ENCODE assay signal across 40 mouse cellular contexts in the genomic region with DNA sequence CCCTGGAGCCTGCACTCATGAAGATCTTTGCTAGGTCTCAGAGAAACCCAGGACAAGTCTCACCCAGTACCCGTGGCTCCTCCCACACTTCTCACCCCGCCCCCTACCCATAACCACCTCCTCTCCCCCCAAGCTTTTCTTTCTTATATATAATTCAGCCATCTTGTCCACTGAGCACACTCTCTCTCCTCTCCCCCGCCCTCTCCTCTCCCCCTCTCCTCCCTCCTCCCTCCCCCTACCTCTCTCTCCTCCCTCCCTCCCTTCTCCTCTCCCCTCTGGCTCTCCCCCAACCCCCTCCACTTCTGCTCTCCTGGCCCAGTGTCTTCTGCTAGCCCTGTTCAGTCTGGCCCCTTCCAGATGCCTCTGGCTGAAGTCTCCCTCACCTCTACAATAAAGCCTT. TPM values are rescaled to one million over a fixed set of nuclear protein-coding genes. Genes with fewer than 3 reads are reported as not detected.
A peak's percentile ranks its signal among the peaks of the same experiment; 100 is the strongest.
DNase-seq lines count a peak whose midpoint lies in the region; ATAC-seq and TF ChIP-seq lines count a peak whose summit lies in the region.
"Had no signal": no experiment of that assay in that cellular context is flagged by ENCODE, and none has a peak within 500 bp of the region (broad histone marks: within the 10 kb centered on the region; RNA-seq: fewer than 3 reads in every experiment).

No protein-coding gene starts in this region.

- no peaks in the 10 kb centered on the region for H3K9me3 ChIP-seq in heart, embryonic 14.5 days (ENCODE audit: control insufficient read depth, low read length)
- no peaks in the 10 kb centered on the region for H3K9me3 ChIP-seq in limb, embryonic 10.5 days (replicated peaks)
- H3K9me3 ChIP-seq in stomach, embryonic 16.5 days (replicated peaks; ENCODE audit: control insufficient read depth, low read length): no peaks in the 10 kb centered on the region
- H3K9me3 ChIP-seq: heart, embryonic 15.5 days; intestine, embryonic 15.5 days; midbrain, embryonic 10.5 days; neural tube, embryonic 12.5 days; stomach, embryonic 15.5 days had no signal

- TF ChIP-seq EP300 in heart, adult 2 months (IDR thresholded peaks at IDR 0.05; ENCODE audit: insufficient read depth, low read depth, low read length): no peak

- intact Hi-C loops in heart, adult 2 months (cut with DNase I): loop anchor here (5.0 kb wide), 1 partner anchor 58 kb away; no protein-coding TSS in a partner anchor

- H3K4me3 ChIP-seq in heart, embryonic 14.5 days (ENCODE audit: control insufficient read depth in 1 of 2, insufficient read depth in 1 of 2, low read depth in 1 of 2, low read length in 2 of 2): no peak overlapping the region
- no peak overlapping the region for H3K4me3 ChIP-seq in heart, adult 2 months
- H3K4me3 ChIP-seq in limb, embryonic 10.5 days: no peak overlapping the region
- no peak overlapping the region for H3K4me3 ChIP-seq in stomach, embryonic 16.5 days (replicated peaks; ENCODE audit: low read length)
- H3K4me3 ChIP-seq: erythroblast, embryonic 14.5 days; heart, embryonic 15.5 days; hindbrain, embryonic 12.5 days; intestine, embryonic 15.5 days; midbrain, embryonic 10.5 days; myocyte; neural tube, embryonic 12.5 days; stomach, embryonic 15.5 days had no signal

- no peak overlapping the region for H3K4me2 ChIP-seq in heart, embryonic 14.5 days (ENCODE audit: low read length)
- H3K4me2 ChIP-seq in stomach, embryonic 16.5 days (ENCODE audit: low read depth, low read length): no peak overlapping the region
- H3K4me2 ChIP-seq: heart, embryonic 15.5 days; hindbrain, embryonic 12.5 days; intestine, embryonic 15.5 days; neural tube, embryonic 12.5 days; stomach, embryonic 15.5 days had no signal

- H3K36me3 ChIP-seq in heart, embryonic 14.5 days (ENCODE audit: control insufficient read depth, insufficient read depth, low read length): peaks cover 92% of the 10 kb centered on the region
- no peaks in the 10 kb centered on the region for H3K36me3 ChIP-seq in heart, adult 2 months (ENCODE audit: control insufficient read depth, insufficient read depth, low read length)
- H3K36me3 ChIP-seq in limb, embryonic 10.5 days: peaks cover 36% of the 10 kb centered on the region
- H3K36me3 ChIP-seq in stomach, embryonic 16.5 days (ENCODE audit: control insufficient read depth, insufficient read depth, low read length): peaks cover 30% of the 10 kb centered on the region

- 67% methylated on average over 3 of the region's 3 CpGs for WGBS in heart, embryonic 14.5 days
- WGBS in heart, adult 2 months: 78% methylated on average over 3 of the region's 3 CpGs
- 75% methylated on average over 3 of the region's 3 CpGs for WGBS in limb, embryonic 10.5 days
- 48% methylated on average over 2 of the region's 3 CpGs for WGBS in stomach, embryonic 16.5 days

- DNase-seq in heart, adult 2 months: no peak
- peak; percentile 26 for DNase-seq in ES-CJ7 (ENCODE audit: low read depth, low spot score)
- no peak for DNase-seq in limb, embryonic 10.5 days (ENCODE audit: low spot score)
- DNase-seq in right cerebral cortex, adult 18-20 months: no peak
- no peak for DNase-seq in layer of hippocampus, postnatal 10 days (ENCODE audit: low spot score in 2 of 2)
- DNase-seq: adrenal gland, adult 8-10 months; cerebellum, adult 11 months; cerebellum, adult 9-11 months; forebrain, postnatal 0 days; kidney, postnatal 4 days; layer of hippocampus, postnatal 36 days; left cerebral cortex, postnatal 4 days; liver; lung, adult 2 months; lung, postnatal 10 days; right cerebral cortex, postnatal 14 days; thymus, adult 18-20 months; thymus, postnatal 25 days had no signal

- no peak for TF ChIP-seq CTCF in heart, adult 2 months (IDR thresholded peaks at IDR 0.05)

- no peaks in the 10 kb centered on the region for H3K4me1 ChIP-seq in heart, embryonic 14.5 days (ENCODE audit: control insufficient read depth in 2 of 2, insufficient read depth in 2 of 2, low read length in 2 of 2)
- H3K4me1 ChIP-seq in heart, adult 2 months (ENCODE audit: control insufficient read depth, insufficient read depth, low read length): no peaks in the 10 kb centered on the region
- H3K4me1 ChIP-seq in limb, embryonic 10.5 days: no peaks in the 10 kb centered on the region
- no peaks in the 10 kb centered on the region for H3K4me1 ChIP-seq in stomach, embryonic 16.5 days (ENCODE audit: control insufficient read depth, insufficient read depth, low read length)
- H3K4me1 ChIP-seq: heart, embryonic 15.5 days; hindbrain, embryonic 12.5 days; intestine, embryonic 15.5 days; midbrain, embryonic 10.5 days; neural tube, embryonic 12.5 days; stomach, embryonic 15.5 days had no signal

- 0 out of 2 replicates have a peak, but pooled peaks have one; percentile 13 for ATAC-seq in heart, embryonic 14.5 days (ENCODE audit: insufficient number of reproducible peaks, insufficient read depth, low FRiP score, low read depth)
- peak; percentile 31; the same call in 1 of the 2 replicates for ATAC-seq in stomach, embryonic 16.5 days (ENCODE audit: insufficient read depth, low FRiP score)
- ATAC-seq: forebrain, postnatal 0 days; hindbrain, postnatal 0 days; intestine, embryonic 15.5 days; midbrain, embryonic 16.5 days had no signal

- H3K27ac ChIP-seq in heart, embryonic 14.5 days (replicated peaks in 1 of 2; ENCODE audit: control insufficient read depth in 1 of 2, insufficient read depth in 1 of 2, low read depth in 2 of 2, low read length in 2 of 2): no peak overlapping the region
- no peak overlapping the region for H3K27ac ChIP-seq in heart, adult 2 months
- H3K27ac ChIP-seq in limb, embryonic 10.5 days: 0 out of 2 replicates have a peak overlapping the region, but pooled peaks have one; percentile 7
- 0 out of 2 replicates have a peak overlapping the region, but pooled peaks have one; percentile 25 for H3K27ac ChIP-seq in stomach, embryonic 16.5 days (ENCODE audit: low read length)
- H3K27ac ChIP-seq: heart, embryonic 15.5 days; hindbrain, embryonic 12.5 days; hindbrain, postnatal 0 days; intestine, embryonic 15.5 days; liver, embryonic 14.5 days; macrophage; midbrain, embryonic 10.5 days; neural tube, embryonic 12.5 days; stomach, embryonic 15.5 days had no signal

- no peaks in the 10 kb centered on the region for H3K27me3 ChIP-seq in heart, embryonic 14.5 days (ENCODE audit: control insufficient read depth, insufficient read depth, low read length)
- no peaks in the 10 kb centered on the region for H3K27me3 ChIP-seq in heart, adult 2 months (ENCODE audit: control insufficient read depth, insufficient read depth, low read length)
- no peaks in the 10 kb centered on the region for H3K27me3 ChIP-seq in limb, embryonic 10.5 days (ENCODE audit: low read depth, poor library complexity, severe bottlenecking)
- no peaks in the 10 kb centered on the region for H3K27me3 ChIP-seq in stomach, embryonic 16.5 days (ENCODE audit: control insufficient read depth, insufficient read depth, low read length)
- H3K27me3 ChIP-seq: heart, embryonic 15.5 days; hindbrain, embryonic 12.5 days; intestine, embryonic 15.5 days; neural tube, embryonic 12.5 days; stomach, embryonic 15.5 days had no signal

- H3K9ac ChIP-seq in heart, embryonic 14.5 days (ENCODE audit: low read length): no peak overlapping the region
- H3K9ac ChIP-seq in heart, adult 2 months (ENCODE audit: low read depth, low read length): no peak overlapping the region
- no peak overlapping the region for H3K9ac ChIP-seq in stomach, embryonic 16.5 days (ENCODE audit: low read length)
- H3K9ac ChIP-seq: forebrain, postnatal 0 days; heart, embryonic 15.5 days; hindbrain, embryonic 12.5 days; intestine, embryonic 15.5 days; liver, embryonic 14.5 days; neural tube, embryonic 12.5 days; stomach, embryonic 15.5 days had no signal

- no peak for TF ChIP-seq POLR2A in heart, adult 2 months (IDR thresholded peaks at IDR 0.05; ENCODE audit: insufficient read depth, low read depth, low read length)

- H3K79me2 ChIP-seq in heart, adult 2 months (replicated peaks; ENCODE audit: control insufficient read depth, insufficient read depth, low read length): no peaks in the 10 kb centered on the region

RNA-seq across cellular contexts. Expression of a gene that starts 26.8 kb away (rescaled TPM):
- polyA plus RNA-seq in heart, embryonic 14.5 days (2014; fragmentation: Nextera tagmentation; extraction: Ambion mirVana): not detected in 2 replicates
- total RNA-seq in heart, adult 2 months (2021): not detected
- polyA plus RNA-seq in heart, adult 2 months (2012; rRNA removed): not detected in 2 replicates
- polyA plus RNA-seq in limb, embryonic 10.5 days (2016; fragmentation: Nextera tagmentation; extraction: Ambion mirVana): not detected in 2 replicates
- 1.4 and 1.6 TPM in 2 replicates for polyA plus RNA-seq in stomach, embryonic 16.5 days (2015; fragmentation: Nextera tagmentation; extraction: Ambion mirVana)
- under 1 TPM in 1 of 2 experiments, not detected in 1; 0.25 TPM for total RNA-seq in layer of hippocampus, postnatal 10 days (2021)
- total RNA-seq: common myeloid progenitor, adult 5-6 weeks; forebrain, postnatal 0 days; gastrocnemius, adult 8-10 months; gastrocnemius, postnatal 4 days; heart, adult 8-10 months; heart, postnatal 25 days; hindbrain, postnatal 0 days; layer of hippocampus, postnatal 36 days; left cerebral cortex, postnatal 4 days had no signal
- polyA plus RNA-seq: embryonic facial prominence, embryonic 14.5 days; erythroblast, embryonic 14.5 days; forebrain, embryonic 11.5 days; forebrain, postnatal 0 days; heart, embryonic 15.5 days; hindbrain, embryonic 12.5 days; kidney, embryonic 14.5 days; liver, embryonic 14.5 days; macrophage; midbrain, embryonic 10.5 days; midbrain, embryonic 16.5 days; neural tube, embryonic 12.5 days had no signal

RNA-seq across cellular contexts. Expression of a gene that starts 48.0 kb away (rescaled TPM):
- 4.8 and 5.1 TPM in 2 replicates for polyA plus RNA-seq in heart, embryonic 14.5 days (2014; fragmentation: Nextera tagmentation; extraction: Ambion mirVana)
- total RNA-seq in heart, adult 2 months (2021): 1 to 10 TPM; 6.1 to 8.1 TPM
- 17.7 and 19.1 TPM in 2 replicates for polyA plus RNA-seq in heart, adult 2 months (2012; rRNA removed)
- polyA plus RNA-seq in limb, embryonic 10.5 days (2016; fragmentation: Nextera tagmentation; extraction: Ambion mirVana): 15.1 and 18.5 TPM in 2 replicates
- 65.5 and 80.3 TPM in 2 replicates for polyA plus RNA-seq in stomach, embryonic 16.5 days (2015; fragmentation: Nextera tagmentation; extraction: Ambion mirVana)
- total RNA-seq in layer of hippocampus, postnatal 10 days (2021): 1 to 10 TPM; 7.9 to 9.0 TPM
- polyA plus RNA-seq: macrophage had no signal

Comparison
In these comparisons a context has a peak if more than half of its experiments do, and no peak if none do; other contexts are left out.
1. H3K27ac ChIP-seq: peak in limb, embryonic 10.5 days (single experiment) and stomach, embryonic 16.5 days (single experiment); none in heart, embryonic 14.5 days (0 of 2) and heart, adult 2 months (single experiment).